Mouse (Mus musculus): ENCODE measurements around the gene Pakap. TPM values are rescaled to one million over a fixed set of nuclear protein-coding genes. Genes with fewer than 3 reads are reported as not detected.

Pakap gene
- polyA plus RNA-seq, 1 experiment from 2014 or later: 28.4 TPM

DNA sequence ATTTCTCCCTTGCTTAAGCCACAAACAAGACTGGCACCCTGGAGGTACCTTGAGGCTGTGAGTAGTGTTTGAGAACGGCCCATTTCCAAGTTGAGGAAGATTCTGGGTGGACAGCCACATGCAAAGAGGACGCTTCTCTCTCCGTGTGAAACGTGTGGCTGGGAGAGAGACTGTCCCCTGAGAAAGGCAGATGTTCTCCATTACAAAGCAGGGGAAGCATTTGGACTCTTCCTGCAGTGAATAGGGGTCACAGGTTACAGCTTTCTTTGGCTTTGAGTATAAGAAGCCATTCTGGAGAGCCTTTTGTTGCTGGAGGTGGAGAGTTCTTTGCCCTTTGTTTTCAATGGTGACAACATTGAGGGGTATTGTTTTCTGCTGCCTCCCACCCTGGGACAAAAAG lies 197.8 kb downstream of the Pakap start:
- Histone ChIP-seq H3K9me3 (ENCODE audit: control insufficient read depth, low read length) (no peaks in the 10 kb centered on the region), H3K9ac (ENCODE audit: low read length) (no peak overlapping the region), H3K4me3 (ENCODE audit: low read depth, low read length) (no peak overlapping the region), H3K27ac (ENCODE audit: low read depth) (no peak overlapping the region), H3K36me3 (ENCODE audit: control insufficient read depth, insufficient read depth, low read length) (no peaks in the 10 kb centered on the region), H3K4me1 (replicated peaks; ENCODE audit: control insufficient read depth, insufficient read depth, low read length) (peaks cover 15% of the 10 kb centered on the region; the same call in 1 of the 2 replicates), H3K4me2 (ENCODE audit: low read length) (no peak overlapping the region), H3K27me3 (replicated peaks; ENCODE audit: control insufficient read depth, insufficient read depth, low read length) (no peaks in the 10 kb centered on the region)
- ATAC-seq (replicated peaks; ENCODE audit: low FRiP score, low TSS enrichment, low read depth) (no peak), DNase-seq (ENCODE audit: low spot score) (no peak)
- 52% methylated on average over 4 of the region's 4 CpGs for WGBS

DNA sequence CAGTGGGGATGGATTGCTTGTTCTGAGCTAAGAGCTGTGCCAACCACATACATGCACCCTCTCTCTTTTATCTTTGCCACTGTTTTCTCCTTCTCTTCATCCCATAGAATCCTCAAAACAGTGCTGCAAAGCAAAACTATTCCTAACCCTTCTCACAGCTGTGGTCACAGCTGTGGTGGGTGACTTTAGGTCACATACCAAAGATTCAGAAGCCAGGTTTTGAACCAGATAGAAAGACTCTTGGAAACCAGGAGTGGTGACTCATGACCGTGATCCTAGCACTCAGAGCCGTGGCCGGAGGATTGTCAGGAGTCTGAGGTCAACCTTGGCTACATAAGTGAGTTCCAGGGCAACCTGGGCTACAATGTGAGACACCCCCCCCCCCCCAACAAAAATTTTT lies 201.0 kb downstream of the Pakap start:
- Histone ChIP-seq H3K4me1 (replicated peaks; ENCODE audit: control insufficient read depth, insufficient read depth, low read length) (peaks cover 19% of the 10 kb centered on the region; the same call in 1 of the 2 replicates), H3K27ac (ENCODE audit: low read depth) (no peak overlapping the region), H3K27me3 (replicated peaks; ENCODE audit: control insufficient read depth, insufficient read depth, low read length) (no peaks in the 10 kb centered on the region), H3K4me2 (ENCODE audit: low read length) (no peak overlapping the region), H3K9me3 (ENCODE audit: control insufficient read depth, low read length) (no peaks in the 10 kb centered on the region), H3K4me3 (ENCODE audit: low read depth, low read length) (no peak overlapping the region), H3K9ac (ENCODE audit: low read length) (no peak overlapping the region), H3K36me3 (ENCODE audit: control insufficient read depth, insufficient read depth, low read length) (no peaks in the 10 kb centered on the region)
- ATAC-seq (replicated peaks; ENCODE audit: low FRiP score, low TSS enrichment, low read depth) (no peak), DNase-seq (ENCODE audit: low spot score) (no peak)
- WGBS: 59% methylated on average over 3 of the region's 3 CpGs

DNA sequence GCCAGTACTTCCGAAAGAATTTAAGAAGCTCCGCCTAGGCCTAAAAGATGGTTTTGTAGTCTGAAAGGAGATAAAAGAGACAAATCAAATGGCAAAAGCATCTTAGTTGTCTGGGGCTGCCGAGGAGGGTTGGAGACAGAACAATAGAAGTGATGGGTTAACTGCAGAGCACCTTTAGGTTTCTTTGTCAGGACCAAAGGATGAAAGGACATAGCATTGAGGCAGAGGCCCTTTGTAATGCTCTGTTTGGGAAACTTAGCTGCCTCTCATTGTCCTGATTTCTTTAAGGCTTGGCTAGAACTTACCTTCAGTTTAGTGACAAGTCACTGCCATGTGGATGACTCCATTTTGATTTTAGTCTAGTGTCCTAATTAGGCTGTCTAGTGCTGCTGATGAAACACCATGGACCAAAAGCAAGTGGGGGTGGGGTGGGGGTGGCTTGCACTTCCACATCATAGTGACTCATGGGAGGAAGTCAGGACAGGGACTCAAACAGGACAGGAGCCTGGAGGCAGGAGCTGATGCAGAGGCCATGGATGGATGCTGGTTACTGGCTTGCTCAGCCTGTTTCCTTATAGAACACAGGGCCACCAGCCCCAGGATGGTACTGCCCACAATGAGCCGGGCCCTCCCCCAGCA lies 202.3 kb downstream of the Pakap start:
- Histone ChIP-seq H3K27ac (ENCODE audit: low read depth) (no peak overlapping the region), H3K36me3 (ENCODE audit: control insufficient read depth, insufficient read depth, low read length) (no peaks in the 10 kb centered on the region), H3K4me3 (ENCODE audit: low read depth, low read length) (no peak overlapping the region), H3K4me2 (ENCODE audit: low read length) (no peak overlapping the region), H3K9me3 (ENCODE audit: control insufficient read depth, low read length) (no peaks in the 10 kb centered on the region), H3K9ac (ENCODE audit: low read length) (no peak overlapping the region), H3K4me1 (replicated peaks; ENCODE audit: control insufficient read depth, insufficient read depth, low read length) (peaks cover 7% of the 10 kb centered on the region; the same call in 1 of the 2 replicates), H3K27me3 (replicated peaks; ENCODE audit: control insufficient read depth, insufficient read depth, low read length) (no peaks in the 10 kb centered on the region)
- WGBS: 82% methylated on average over 4 of the region's 4 CpGs
- DNase-seq (ENCODE audit: low spot score) (no peak), ATAC-seq (replicated peaks; ENCODE audit: low FRiP score, low TSS enrichment, low read depth) (no peak)

DNA sequence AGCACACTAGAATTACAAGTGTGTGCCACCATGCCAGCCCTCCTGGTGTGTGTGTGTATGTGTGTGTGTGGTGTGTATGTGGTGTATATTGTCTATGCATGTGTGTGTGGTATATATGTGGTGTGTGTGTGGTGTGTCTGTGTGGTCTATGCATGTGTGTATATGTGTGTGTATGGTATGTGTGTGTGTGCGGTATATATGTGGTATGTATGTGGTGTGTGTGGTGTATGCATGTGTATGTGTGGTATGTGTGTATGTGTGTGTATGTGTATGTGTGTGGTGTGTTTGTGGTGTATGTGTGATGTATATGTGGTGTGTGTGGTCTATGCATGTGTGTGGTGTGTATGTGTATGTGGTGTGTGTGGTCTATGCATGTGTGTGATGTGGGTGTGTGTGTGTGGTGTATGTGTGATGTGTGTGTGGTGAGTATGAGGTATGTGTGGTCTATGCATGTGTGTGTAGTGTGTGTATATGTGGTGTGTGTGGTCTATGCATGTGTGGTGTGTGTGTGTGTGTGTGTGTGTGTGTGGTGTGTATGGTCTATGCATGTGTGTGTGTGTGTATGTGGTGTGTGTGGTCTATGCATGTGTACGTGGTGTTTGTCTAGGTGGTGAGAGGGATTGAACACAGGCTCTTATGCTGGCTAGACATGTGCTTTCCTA lies 203.7 kb downstream of the Pakap start:
- Histone ChIP-seq H3K4me2 (ENCODE audit: low read length) (no peak overlapping the region), H3K4me1 (replicated peaks; ENCODE audit: control insufficient read depth, insufficient read depth, low read length) (peaks cover 5% of the 10 kb centered on the region; the same call in 1 of the 2 replicates), H3K9ac (ENCODE audit: low read length) (no peak overlapping the region), H3K27me3 (replicated peaks; ENCODE audit: control insufficient read depth, insufficient read depth, low read length) (no peaks in the 10 kb centered on the region), H3K4me3 (ENCODE audit: low read depth, low read length) (no peak overlapping the region), H3K27ac (ENCODE audit: low read depth) (no peak overlapping the region), H3K9me3 (ENCODE audit: control insufficient read depth, low read length) (no peaks in the 10 kb centered on the region), H3K36me3 (ENCODE audit: control insufficient read depth, insufficient read depth, low read length) (no peaks in the 10 kb centered on the region)
- DNase-seq (ENCODE audit: low spot score): no peak
- no peak for ATAC-seq (replicated peaks; ENCODE audit: low FRiP score, low TSS enrichment, low read depth)
- 84% methylated on average over 2 of the region's 2 CpGs for WGBS

DNA sequence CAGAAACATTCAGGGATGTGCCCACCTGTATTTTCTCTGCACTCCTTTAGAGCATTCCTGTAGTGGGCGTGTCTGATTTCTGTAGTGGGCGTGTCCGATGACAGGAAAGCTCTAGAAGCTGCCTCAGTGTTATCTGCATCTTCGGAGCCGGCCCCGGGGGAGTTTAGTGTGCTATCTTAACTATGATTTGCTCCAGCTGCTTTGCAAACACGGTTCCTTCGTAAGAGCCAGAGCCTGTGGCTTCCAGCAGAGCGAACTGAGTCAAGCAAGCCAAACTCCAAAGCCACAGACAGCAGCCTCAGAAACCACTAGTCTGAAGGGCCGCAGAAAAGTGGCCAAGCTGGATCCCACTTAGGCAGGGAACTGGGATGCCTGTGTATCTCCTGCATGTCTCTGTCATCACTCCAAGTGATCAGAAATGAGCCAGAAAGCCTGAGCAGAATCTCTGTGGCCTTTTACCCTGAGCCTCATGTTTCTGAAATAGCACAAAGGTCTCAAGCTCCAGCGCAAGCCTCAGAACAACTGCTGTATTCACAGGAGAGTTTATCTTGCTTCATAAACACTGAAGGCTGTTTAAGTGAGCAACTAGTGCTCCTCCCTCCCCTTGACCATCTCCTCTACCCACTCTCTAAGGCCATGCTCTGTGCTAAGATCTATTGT lies 205.0 kb downstream of the Pakap start:
- Histone ChIP-seq H3K9me3 (ENCODE audit: control insufficient read depth, low read length) (no peaks in the 10 kb centered on the region), H3K27ac (ENCODE audit: low read depth) (no peak overlapping the region), H3K36me3 (ENCODE audit: control insufficient read depth, insufficient read depth, low read length) (no peaks in the 10 kb centered on the region), H3K4me1 (replicated peaks; ENCODE audit: control insufficient read depth, insufficient read depth, low read length) (peaks cover 5% of the 10 kb centered on the region; the same call in 1 of the 2 replicates), H3K4me2 (ENCODE audit: low read length) (no peak overlapping the region), H3K4me3 (ENCODE audit: low read depth, low read length) (no peak overlapping the region), H3K27me3 (replicated peaks; ENCODE audit: control insufficient read depth, insufficient read depth, low read length) (no peaks in the 10 kb centered on the region), H3K9ac (ENCODE audit: low read length) (no peak overlapping the region)
- no peak for DNase-seq (ENCODE audit: low spot score)
- 42% methylated on average over 11 of the region's 11 CpGs for WGBS
- ATAC-seq (replicated peaks; ENCODE audit: low FRiP score, low TSS enrichment, low read depth): no peak

DNA sequence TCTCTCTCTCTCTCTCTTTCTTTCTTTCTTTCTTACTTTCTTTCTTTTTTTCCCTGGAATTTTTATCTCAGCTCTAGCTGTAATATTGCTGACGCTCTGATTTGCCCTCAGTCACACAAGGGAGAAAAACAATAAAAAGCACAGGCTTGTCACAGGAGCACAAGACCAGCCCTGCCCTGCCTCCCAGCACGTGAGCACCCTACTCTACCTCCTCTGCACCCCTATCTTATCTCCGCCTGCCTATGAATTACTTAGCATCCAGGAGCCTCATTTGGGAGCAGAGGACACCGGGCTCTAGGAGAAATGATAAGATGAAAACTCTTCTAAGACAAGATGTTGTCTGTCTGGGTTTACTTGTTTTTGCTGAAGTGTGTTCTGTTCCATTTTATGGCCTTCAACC lies 206.5 kb downstream of the Pakap start:
- DNase-seq (ENCODE audit: low spot score) (no peak), ATAC-seq (replicated peaks; ENCODE audit: low FRiP score, low TSS enrichment, low read depth) (no peak)
- H3K9me3 ChIP-seq (ENCODE audit: control insufficient read depth, low read length): no peaks in the 10 kb centered on the region
- H3K4me3 ChIP-seq (ENCODE audit: low read depth, low read length): no peak overlapping the region
- no peaks in the 10 kb centered on the region for H3K27me3 ChIP-seq (replicated peaks; ENCODE audit: control insufficient read depth, insufficient read depth, low read length)
- H3K4me1 ChIP-seq (replicated peaks; ENCODE audit: control insufficient read depth, insufficient read depth, low read length): 0 out of 2 replicates have a peak, but pooled peaks cover 5% of the 10 kb centered on the region
- no peak overlapping the region for H3K9ac ChIP-seq (ENCODE audit: low read length)
- no peak overlapping the region for H3K4me2 ChIP-seq (ENCODE audit: low read length)
- WGBS: 54% methylated on average over 4 of the region's 4 CpGs
- no peak overlapping the region for H3K27ac ChIP-seq (ENCODE audit: low read depth)
- no peaks in the 10 kb centered on the region for H3K36me3 ChIP-seq (ENCODE audit: control insufficient read depth, insufficient read depth, low read length)

DNA sequence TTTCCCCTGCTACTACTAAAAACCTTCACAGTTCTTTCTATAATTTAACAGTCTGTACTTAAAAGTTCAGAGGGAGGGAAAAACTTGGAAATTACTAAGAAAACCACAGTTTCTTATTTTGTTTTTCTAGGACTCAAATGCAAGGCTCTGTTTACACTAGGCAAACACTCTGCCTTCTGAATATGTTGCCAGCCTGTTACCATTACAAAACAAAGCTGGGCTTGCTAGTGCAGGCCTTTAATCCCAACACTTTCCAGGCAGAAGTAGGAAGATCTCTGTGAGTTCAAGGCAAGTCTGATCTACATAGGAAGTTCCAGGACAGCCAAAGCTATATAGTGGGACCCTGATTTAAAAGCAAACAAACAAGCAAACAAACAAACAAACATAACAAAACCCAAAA lies 207.6 kb downstream of the Pakap start:
- DNase-seq (ENCODE audit: low spot score): no peak
- ATAC-seq (replicated peaks; ENCODE audit: low FRiP score, low TSS enrichment, low read depth): no peak
- no peak overlapping the region for H3K4me2 ChIP-seq (ENCODE audit: low read length)
- H3K9me3 ChIP-seq (ENCODE audit: control insufficient read depth, low read length): no peaks in the 10 kb centered on the region
- H3K4me1 ChIP-seq (replicated peaks; ENCODE audit: control insufficient read depth, insufficient read depth, low read length): 0 out of 2 replicates have a peak, but pooled peaks cover 5% of the 10 kb centered on the region
- H3K36me3 ChIP-seq (ENCODE audit: control insufficient read depth, insufficient read depth, low read length): no peaks in the 10 kb centered on the region
- H3K4me3 ChIP-seq (ENCODE audit: low read depth, low read length): no peak overlapping the region
- H3K27ac ChIP-seq (ENCODE audit: low read depth): no peak overlapping the region
- no peaks in the 10 kb centered on the region for H3K27me3 ChIP-seq (replicated peaks; ENCODE audit: control insufficient read depth, insufficient read depth, low read length)
- no peak overlapping the region for H3K9ac ChIP-seq (ENCODE audit: low read length)

DNA sequence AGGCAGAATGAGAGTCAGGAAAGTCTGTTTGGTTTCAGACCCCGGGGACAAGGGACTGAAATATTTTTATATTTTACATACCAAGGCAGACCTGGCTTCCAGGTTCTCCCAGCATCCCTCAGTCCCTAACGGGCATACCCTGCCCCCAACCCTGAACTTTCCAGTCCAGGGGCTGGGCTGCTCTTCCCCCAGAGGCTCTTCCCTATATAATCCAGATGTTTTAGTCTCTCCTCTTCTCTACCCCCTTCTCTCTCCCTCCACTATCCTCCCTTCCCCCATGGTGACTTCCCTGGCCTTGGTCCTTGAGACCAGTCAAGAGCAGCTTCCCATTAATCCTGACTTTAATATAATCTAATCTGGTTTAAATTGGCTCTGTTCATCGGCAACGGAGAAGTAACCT lies 212.4 kb downstream of the Pakap start:
- no peak overlapping the region for H3K27ac ChIP-seq (ENCODE audit: low read depth)
- 29% methylated on average over 4 of the region's 4 CpGs for WGBS
- peaks cover 19% of the 10 kb centered on the region for H3K4me1 ChIP-seq (replicated peaks; ENCODE audit: control insufficient read depth, insufficient read depth, low read length)
- ATAC-seq (replicated peaks; ENCODE audit: low FRiP score, low TSS enrichment, low read depth) (no peak), DNase-seq (ENCODE audit: low spot score) (no peak)
- H3K4me2 ChIP-seq (ENCODE audit: low read length): no peak overlapping the region
- H3K27me3 ChIP-seq (replicated peaks; ENCODE audit: control insufficient read depth, insufficient read depth, low read length): peaks cover 17% of the 10 kb centered on the region
- H3K36me3 ChIP-seq (ENCODE audit: control insufficient read depth, insufficient read depth, low read length): no peaks in the 10 kb centered on the region
- no peaks in the 10 kb centered on the region for H3K9me3 ChIP-seq (ENCODE audit: control insufficient read depth, low read length)
- no peak overlapping the region for H3K9ac ChIP-seq (ENCODE audit: low read length)
- no peak overlapping the region for H3K4me3 ChIP-seq (ENCODE audit: low read depth, low read length)
